Mouse (Mus musculus) frontal cortex, adult 2 months (tissue): Measurements from ENCODE around the gene Map3k3. TPM values are rescaled to one million over a fixed set of nuclear protein-coding genes. Genes with fewer than 3 reads are reported as not detected.
A peak's percentile ranks its signal among the peaks of the same experiment; 100 is the strongest.
"Not testable (repeated sequence)": the region's sequence is repeated elsewhere in the genome, so short reads cannot be mapped to it uniquely, and the experiment has no call there.

ENCODE experiments used
- DNase-seq, 2 experiments: peaks; one replicate each; pipeline ENCODE4 v3.0.0; 2022; ENCODE audit warnings: low spot score in 1 of 2; ENCODE audit errors: extremely low spot score in 1 of 2
- polyA plus RNA-seq: library from polyadenylated mRNA; depleted of rRNA; stranded (reverse); fragments of >200 nt; gene quantifications from 2 replicates; pipeline ENCODE4 v1.2.3, GENCODE M21; 2012; rRNA removed

The Map3k3 gene
- 30.0 and 32.2 TPM in 2 replicates for polyA plus RNA-seq

DNA sequence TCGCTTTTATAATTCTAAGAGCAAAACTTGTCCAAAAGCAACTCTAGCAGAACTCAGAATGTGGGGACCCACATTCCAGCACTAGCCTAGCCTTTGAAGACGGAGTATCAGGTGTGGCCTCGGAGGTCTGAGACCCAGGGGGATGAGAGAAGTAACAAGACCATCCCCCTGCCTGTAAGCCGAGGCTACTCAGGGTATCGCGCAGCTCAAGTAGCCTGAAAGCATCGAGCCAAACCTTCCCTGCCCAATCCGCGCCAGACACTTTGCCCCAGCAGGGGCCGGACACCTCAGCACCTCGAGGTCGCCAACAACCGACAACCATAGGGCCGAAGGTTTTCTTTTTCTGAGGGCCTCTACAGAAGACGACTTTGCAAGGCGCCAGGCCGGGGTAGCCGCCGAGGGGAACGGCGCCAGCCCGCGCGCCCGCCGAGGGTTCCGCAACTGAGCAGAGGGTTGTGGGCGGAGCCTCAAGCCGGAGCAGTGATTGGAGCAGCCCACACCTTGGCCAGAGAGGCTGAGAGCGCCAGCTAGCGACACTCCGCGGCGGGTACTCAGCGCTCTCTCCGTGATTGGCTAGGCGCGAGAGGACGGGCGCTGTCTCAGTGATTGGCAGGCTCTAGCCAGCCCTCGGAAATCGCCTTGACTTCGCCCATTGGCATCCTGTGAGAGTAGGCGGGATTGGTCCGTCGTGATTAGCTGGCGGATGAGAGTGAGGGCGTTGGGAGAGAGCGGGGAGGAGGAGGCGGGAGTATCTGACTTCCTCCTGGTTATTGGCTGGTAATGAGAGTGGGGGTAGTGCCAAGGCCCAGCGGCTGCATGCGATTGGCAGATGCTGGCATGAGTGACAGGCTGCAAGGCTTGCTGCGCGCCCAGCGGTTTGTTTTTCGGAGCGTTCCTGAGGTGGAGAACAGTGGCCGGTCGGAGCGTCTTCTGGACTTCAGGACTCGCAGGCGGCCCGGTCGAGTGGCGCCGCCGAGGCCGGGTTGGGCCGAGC, at the start of gene Map3k3:
TSS of gene Map3k3 (plus strand) at position 906 of the 994 bp plus-strand sequence.
- DNase-seq: peak; percentile 99 to 100

DNA sequence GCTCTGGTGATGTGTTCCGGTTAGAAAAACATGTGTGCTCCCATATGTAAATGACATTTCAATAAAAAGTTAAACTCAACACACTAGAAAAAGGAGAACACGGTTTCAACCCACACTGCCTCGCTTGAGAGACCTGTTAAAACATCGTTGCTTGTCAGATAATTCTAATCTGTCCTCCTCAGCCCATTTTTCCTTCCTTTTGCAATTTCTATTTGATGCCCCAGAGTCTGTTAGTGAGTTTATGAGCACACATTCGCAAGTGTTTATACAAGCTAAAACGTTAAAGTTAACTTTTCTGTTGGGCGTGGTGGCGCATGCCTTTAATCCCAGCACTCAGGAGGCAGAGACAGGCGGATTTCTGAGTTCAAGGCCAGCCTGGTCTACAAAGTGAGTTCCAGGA, 49.4 kb upstream of the Map3k3 start:
- no peak for DNase-seq

DNA sequence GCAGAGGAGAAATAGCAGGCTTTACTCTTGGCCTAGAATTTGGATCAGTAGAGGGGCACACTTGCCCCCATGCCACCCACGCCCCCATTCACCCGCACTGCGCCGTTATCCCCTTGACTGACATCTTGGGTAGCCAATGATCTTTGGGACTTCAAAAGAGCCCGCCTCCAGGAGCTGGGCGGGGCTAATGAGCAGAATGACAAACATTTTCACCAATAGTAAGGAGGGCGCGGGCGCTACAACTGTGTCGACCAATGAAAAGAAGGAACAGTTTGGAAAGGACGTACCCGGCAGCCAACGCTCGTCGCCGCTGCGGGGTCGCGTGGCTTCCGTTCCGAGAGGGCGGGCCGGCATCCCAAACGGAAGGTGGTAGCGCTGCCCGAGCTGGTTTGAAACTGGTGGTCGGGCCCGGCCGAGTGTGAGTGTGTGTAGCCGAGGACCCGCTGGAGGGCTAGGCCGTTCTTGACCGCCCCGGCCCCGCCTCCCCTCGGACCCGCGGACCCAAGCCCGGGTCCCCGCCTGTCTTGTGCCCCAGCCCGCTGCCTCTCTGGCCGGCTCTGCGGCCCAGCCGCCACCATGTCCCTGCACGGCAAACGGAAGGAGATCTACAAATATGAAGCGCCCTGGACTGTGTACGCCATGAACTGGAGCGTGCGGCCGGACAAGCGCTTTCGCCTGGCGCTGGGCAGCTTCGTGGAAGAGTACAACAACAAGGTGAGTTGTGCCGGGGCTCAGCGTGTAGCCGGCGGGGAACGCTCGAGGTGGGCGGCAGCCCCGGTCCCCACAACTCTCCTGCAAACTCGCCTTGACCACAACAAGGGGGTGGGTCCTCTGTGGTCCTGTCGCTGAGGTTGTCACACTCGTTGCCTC, 47.6 kb upstream of the Map3k3 start, which contains the start of gene Dcaf7:
TSS of gene Dcaf7 (plus strand) at position 325 of the 870 bp plus-strand sequence.
- DNase-seq: peak; percentile 97 to 100

DNA sequence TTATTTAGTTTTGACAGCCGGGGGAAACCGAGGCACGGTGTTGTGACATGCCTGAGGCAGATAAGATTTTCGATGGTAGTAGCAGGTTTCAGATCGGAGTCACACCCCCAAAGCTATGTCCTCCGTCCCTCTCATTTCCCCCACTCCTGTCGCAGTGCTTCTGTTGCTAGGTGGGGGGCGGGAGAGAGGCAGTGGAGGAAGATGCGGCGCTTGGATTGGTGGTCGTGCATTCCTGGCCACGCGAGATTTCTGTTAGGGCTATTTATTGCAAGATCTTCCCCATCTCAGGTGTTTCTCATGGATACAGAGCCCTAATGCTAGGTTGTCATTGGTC, 47.0 kb upstream of the Map3k3 start:
- peak; percentile 69 to 77 for DNase-seq

DNA sequence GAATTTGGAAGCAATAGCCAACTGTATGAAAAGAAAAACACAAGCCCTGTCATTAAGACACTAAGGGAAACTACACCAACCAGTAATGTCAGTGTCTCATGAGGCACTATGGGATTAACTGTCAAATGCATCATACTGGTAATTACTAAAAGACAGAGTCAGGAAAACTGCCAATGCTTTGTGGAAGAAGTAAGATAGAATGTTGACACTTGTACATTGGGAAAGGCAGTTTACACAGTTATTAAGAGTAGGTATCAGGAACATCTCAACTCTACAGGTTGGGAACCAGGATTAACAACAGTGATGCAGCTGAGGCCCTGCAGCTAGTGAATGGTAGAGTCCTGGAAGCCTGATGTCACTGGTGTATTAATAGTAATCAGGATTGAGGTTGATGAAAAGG, 40.1 kb upstream of the Map3k3 start:
- DNase-seq: no peak

DNA sequence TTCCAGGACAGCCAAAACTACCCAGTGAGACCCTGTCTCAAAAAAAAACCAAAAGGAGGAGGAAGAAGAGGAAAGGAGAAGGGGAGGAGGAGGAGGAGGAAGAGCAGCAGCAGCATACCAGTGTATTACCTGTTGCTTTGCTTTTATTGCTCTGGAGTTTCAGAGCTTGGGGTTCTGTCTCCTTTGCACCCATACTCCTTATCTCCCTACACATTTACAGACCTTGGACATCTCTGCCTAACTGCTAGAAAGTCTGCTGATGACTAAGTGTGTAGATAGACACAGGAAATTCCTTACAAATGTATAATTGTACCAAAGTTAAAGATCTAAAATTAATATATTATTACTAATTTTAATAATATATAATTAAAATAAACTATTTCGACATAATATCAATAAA, 39.2 kb upstream of the Map3k3 start:
- no peak for DNase-seq

DNA sequence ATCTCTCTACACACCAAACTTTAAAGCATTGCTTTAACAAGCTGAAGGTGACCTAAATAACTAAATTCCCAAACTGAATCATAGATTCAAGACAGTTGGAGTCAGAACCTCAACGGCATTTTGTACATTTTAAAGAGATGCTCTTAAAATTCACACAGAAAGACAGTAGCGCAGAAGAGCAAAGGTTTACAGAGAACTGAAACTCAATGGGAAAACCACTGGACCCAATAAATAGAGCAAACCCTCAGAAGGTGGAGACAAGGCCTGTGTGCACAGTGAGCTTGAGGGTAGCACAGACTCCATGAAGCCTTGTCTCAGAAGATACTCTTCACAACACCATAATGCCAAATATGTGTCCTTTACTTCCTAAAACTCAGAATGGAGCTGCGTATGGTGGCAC, 38.6 kb upstream of the Map3k3 start:
- no peak for DNase-seq

DNA sequence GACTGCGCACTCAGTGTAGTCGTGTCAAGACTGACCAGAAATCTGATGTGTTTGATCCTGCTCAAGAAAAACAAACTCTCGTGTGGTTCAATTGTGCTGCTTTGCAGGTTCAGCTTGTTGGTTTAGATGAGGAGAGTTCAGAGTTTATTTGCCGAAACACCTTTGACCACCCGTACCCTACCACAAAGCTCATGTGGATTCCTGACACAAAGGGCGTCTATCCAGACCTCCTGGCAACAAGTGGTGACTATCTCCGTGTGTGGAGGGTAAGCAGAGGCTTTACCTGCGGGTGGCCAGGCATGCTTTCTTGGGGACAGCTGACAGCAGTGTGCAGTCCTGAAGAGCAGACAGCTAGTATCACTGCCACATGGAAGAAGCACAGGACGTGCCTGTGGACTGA, 37.8 kb upstream of the Map3k3 start:
- DNase-seq: no peak

DNA sequence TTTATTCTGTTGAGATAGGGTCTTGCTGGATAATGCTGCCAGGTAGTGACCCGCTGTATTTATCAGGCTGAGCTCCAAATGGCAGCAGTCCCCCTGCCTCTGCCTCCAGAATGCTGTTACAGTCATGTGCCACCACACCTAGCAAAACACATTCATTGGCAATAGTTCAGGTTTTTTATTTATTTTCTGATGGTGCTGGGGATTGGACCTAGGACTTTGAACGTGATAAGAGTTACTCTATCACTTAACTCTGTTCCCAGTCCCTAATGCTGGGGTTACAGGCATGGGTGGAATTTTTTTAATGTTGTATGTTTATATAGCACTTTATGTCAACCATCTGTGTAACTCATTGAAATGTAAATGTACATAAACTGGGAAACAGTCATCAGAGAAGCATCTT, 30.5 kb upstream of the Map3k3 start:
- DNase-seq: no peak

DNA sequence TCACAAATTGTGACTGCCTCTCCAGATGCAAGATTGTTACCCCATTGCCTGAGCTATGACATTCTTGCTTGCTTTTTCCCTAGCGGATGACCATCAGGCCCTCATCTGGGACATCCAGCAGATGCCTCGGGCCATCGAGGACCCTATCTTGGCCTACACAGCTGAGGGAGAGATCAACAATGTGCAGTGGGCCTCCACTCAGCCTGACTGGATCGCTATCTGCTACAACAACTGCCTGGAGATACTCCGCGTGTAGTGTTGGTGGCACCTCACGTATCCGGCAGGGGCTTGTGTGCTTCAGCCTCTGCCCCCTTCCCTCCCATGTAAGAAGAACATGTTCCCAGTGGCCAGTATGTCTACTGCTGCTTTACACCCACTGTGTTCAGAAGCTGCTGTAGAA, 29.8 kb upstream of the Map3k3 start:
- DNase-seq: no peak

DNA sequence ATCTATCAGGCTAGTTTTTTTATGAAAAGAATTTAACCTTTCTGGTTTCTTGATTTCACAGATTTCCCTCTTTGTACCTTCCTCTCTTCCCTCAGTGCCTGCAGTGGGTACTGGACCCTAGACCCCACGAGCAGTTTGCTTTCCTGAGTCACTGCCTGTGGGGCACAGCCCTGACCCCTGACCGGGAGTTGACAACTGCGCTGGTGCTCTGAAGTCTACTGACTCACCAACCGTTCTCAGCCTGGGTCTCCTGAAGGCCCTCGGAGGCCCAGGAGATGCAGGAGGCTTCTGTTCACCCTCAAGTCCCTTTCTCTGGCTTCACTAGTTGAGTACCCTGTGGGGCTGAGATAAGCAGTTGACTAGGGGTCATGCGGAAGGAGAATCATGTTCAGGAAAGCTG, 29.1 kb upstream of the Map3k3 start:
- DNase-seq: no peak

DNA sequence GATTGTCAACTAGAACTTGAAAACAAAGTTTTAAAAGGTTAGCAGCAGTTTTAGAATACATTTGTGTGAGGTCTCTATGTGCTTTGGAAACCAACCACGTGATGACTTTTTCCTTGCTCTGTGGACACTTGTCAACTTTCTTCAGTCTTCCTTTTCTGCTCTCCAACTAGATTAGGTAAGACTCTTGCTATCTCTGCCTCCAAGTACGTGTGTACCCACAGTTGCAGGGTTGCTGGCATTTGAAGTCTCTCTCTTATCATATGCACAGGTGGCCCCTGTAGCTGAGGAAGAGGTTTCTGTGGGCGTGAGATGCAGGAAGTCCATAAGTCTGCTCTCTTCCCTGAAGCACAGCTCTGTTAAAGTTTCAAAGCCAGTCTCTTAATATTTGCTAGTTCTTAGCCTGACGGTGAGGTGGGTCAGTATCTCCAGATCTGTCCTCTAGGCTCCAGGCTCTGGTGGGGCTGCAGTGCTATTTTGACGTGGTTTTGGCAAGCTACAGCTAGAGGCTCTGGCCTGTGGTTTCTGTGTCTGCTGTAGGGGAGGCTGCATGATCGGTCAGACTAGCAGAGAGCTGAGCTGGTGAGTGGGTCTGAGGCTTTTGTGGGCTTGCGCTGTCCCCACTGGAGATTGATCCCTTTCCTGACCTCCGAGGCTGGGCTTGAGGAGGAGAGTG, 27.5 kb upstream of the Map3k3 start:
- DNase-seq: no peak

DNA sequence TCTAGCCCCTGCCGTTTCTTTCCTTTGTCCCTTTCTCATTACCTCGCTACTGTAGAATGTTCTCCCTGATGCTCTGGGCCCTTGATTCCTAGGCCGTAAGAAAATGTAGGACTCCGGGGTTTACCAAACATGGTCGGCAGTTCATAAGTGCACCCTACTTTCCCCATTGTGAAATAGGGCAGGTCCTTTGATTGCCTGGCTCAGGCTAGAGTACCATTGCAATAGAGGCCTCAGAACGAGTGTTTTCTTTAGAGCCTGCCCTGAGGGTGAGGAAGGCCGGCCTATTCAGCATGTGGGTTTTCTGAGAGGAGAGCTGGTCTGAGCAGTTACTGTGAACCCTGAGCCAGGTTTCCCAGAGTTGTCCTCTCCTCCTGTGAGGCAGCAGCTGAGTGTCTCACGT, 26.4 kb upstream of the Map3k3 start:
- DNase-seq: no peak

DNA sequence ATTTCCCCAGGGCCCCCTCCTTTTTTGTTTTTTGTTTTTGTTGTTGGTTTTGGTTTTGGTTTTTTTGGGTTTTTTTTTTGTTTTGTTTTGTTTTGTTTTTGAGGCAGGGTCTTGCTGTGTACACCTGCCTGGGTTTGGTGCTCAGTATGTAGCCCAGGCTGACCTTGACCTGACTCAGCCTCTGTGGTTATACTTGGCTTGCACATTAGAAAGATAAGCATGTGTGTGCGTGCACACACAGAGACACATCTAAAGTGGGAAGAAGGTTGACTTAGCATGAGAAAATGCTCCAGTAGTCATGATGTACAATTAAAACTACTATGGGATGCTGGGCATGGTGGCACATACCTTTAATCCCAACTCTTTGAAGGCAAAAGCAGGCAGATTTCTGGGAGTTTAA, 23.9 kb upstream of the Map3k3 start:
- DNase-seq: no peak

DNA sequence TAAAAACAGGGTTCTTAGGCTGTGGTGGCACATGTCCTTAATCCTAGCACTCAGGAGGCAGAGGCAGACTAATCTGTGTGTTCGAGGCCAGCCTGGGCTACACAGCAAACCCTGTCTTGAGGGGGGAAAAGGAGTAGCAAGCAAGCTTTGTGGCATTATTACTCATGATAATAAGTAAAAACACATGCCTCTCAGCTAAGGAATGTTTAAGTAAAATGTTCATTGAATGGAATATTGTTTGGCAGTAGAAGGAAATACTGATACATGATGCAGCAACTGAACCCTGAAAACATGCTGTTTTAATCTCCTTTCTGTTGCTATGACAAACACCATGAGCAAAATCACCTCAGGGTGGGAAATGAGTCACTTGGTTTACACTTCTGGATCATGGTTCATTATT, 23.1 kb upstream of the Map3k3 start:
- no peak for DNase-seq

DNA sequence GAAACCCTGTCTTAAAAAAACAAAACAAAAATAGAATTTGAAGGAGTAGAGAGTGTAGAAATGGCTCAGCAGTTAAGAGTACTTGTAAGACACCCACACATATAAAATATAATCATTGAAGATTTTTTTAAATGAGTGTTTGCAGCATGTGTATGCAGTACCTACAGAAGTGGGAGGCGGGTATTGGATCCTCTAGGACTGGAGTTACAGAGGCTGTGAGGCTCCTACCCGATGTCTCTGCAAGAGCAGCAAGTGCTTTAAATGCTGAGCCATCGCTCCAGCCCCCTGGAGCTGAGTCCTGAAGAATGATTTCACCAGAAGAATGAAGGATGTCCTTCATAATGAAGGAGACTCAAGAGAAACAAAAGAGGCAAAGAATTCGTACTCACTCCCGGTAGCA, 20.7 kb upstream of the Map3k3 start:
- DNase-seq: peak in 1 of 2 experiments; percentile 26

DNA sequence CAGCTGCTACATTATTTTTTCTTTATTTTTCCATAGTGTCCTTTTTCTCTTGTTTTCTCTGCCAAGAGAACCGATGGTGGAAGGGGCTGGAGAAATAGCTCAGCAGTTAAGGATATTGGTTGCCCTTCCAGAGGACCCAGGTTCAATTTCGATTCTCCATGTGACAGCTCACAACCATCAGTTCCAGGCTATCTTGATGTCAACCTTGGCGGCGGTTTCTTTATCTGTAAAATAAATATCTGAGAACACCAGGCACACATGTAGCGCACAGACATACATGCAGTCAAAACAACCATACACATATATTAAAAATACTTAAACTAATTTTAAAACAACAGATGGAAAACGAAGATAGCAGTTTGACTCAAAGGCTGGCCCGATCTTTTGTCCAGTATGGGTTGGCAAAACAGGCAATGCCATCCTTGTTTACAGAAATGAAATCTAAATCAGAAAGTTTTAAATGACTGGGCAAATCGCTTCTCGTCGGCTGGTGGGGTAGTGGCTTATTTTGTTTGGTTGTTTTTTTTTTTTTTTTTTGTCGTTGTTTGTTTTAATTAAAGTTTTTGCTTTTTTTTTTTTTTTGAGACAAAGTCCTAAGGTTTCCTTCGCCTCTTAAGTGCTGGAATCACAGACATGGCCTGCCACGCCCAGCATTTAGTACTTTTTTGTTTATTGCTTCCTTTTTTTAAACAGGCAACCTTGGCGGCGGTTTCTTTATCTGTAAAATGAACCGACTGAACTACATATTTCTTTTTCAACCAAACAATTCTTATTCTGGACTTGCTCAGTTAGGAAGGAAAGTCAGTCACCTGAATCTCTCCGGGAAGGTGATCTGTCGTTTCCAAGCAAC, 19.1 kb upstream of the Map3k3 start:
- no peak for DNase-seq

DNA sequence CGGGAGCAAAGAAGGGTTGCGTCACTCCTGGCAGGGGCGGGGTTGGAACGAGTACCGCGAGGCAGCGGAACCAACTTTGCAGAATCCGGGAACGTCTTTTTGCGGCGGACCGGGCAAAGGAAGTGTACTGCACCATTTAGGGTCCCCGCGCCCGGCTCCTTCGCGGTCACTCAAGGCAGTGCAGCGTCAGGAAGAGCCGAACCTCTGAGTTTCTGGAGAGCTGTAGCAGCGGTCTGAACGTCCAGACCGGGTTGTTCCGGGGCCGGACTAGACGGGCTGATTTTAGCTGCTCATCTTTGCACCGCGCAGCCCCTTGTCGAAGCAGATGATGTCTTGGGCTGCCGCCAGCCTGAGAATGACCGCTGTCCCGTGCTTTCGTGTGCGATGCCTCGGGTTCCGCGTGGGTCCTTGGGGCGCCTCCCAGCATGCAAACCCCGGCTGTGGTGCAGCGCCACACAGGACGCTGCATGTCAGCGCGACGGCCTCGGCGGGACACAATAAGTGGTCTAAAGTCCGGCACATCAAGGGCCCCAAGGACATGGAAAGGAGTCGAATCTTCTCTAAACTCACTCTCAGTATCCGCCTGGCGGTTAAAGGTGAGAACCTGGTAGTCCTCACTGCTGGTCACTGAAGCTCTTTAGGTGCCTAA, 18.4 kb upstream of the Map3k3 start, which contains the start of gene Taco1:
TSS of gene Taco1 (plus strand) at position 139 of the 649 bp plus-strand sequence.
- peak; percentile 87 to 98 for DNase-seq

DNA sequence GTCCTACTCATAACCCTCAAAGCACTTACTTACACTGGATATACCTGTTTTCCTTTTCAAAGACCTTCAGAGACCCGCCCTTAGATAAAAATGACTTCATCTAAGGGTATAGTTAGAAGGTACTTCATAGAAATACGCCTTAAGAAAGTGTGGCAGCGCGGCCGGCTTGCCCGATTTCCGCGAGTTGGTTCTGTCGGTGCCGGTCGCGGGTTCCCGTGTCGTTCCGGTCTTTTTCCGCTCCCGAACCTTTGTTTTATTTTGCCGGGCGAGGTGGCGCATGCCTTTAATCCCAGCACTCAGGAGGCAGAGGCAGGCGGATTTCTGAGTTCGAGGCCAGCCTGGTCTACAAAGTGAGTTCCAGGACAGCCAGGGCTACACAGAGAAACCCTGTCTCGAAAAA, 17.8 kb upstream of the Map3k3 start:
- DNase-seq: not testable (repeated sequence)
